Mouse (Mus musculus): ENCODE data around the gene Ssc5d.

Gene Ssc5d

DNA sequence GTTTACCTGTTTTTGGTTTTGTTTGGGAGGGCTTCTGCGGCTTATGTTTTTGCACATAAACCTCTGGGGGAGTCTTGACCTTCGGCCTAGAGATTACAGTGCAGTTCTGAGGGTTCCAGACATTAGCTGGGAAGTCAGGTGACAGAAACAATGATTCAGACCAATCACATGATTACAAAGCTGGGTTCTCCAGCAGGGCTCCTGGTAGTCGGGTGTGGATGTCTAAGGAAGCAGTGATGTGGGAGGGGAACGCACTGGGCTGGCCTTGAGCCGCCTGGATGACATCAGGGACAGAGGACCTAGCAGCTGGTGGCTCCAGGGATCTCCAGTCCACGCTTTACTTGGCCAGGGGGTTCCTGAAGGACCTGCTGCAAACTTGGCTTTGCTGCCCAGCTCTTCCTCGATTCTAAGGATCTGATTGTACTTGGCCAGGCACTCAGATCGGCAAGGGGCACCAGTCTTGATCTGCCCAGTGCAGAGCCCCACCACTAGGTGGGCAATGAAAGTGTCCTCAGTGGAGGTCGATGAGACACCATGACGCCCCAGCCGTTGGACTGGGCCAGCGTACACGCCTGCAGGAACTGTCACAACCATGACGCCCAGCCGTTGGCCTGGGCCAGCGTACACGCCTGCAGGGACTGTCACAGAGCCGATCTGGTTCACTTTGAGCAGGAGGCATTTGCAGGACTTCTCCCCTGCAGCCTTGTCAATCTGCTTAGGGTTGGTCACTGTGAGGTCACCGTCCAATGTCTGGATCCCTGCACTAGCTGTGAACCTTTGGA, 25.2 kb downstream of the Ssc5d start:
- DNase-seq = no peak

- no peak for DNase-seq
Observed at GRCm38 (mm10) chr7:4953815-4954445, 28.3 kb downstream of the Ssc5d start.

GRCm38 (mm10) chr7:4957361-4957760, 31.8 kb downstream of the Ssc5d start:
- no peak for DNase-seq

DNA sequence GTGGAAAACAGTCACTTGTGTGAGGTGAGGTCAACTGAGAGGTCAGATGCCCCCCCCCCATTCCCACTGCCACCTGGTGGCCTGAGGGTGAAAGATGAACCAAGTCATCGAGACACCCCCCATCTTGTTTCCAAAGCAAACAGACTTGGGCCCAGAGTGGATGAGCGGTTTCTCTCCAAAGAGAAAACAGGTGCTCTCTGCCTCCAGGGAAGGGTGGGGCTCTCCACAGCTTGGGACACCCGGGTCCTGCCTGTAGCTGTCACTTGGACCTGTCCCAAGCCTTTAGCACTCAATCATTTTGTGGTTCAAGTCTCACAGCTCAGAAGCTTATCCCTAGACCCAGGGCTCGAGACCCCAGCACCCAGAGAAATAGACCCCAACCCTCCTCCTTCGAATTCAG, 37.9 kb downstream of the Ssc5d start:
- no peak for DNase-seq

DNA sequence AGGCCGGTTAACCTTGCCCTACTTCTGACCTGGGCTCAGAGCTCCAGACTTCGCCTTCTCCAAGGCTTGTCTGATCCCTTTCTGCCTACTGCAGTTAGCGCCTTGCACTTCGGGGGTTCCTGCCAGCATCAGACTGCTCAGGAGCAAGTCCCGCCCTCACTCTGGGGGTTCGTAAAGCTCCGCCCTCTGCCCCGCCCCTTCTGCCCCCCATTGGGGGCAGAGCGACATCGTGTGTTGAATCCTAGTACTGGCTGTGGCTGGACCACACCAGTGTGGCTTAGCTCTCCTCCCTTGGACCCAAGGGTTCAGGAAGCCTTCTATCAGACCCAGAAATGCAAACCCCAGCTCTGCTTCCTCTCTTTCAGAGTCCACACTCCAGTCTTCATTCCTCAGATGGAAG, 38.7 kb downstream of the Ssc5d start, which contains the start of gene Sbk2:
Gene Sbk2, minus strand, starts transcription at position 135 of the 400 bp plus-strand sequence.
- peak; percentile 43 for DNase-seq

DNA sequence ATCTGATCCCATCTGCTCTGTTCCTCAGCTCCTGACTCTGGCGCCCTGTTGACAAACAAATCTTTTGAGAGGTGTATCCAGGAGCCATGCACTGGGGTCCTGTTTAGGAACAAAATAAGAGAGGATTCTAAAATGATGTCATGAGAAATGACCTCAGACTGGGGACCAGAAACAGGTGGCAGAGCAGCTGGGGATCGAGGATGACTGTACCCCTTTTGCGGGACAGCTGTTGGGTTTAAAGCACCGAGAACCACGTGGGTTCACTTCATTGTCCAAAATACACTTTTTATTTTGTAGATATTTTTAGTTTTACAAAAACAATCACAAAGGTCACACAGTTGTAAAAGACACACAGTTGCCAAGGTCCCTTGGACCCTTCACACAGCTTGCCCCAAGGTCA, 39.4 kb downstream of the Ssc5d start:
- DNase-seq = no peak

DNA sequence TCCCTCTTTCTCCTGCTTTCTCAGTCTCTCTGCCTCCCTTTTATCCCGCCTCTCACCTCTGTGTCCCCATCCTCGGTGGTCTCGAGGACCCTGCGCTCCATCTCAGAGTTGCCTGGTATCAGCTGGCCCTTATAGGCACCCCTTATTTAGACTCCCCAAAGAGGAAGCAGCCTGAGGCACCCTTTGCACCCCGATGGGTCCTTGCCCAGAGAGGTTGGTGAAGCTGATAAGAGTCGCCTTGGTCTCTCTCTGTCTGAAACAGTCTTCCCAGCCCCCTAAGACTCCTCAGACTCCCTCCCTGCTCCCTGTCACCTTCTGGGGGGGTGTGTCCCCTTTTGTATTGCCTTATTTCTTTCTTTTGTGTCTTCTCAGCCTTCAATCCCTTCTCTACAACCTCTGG, 45.5 kb downstream of the Ssc5d start, which contains the start of gene Sbk3:
Gene Sbk3, minus strand, starts transcription at position 101 of the 400 bp plus-strand sequence.
- no peak for DNase-seq

- no peak for DNase-seq
Observed at GRCm38 (mm10) chr7:4971710-4972109, 46.1 kb downstream of the Ssc5d start.

- DNase-seq = no peak
Observed at GRCm38 (mm10) chr7:4972321-4973047, 46.9 kb downstream of the Ssc5d start.

DNA sequence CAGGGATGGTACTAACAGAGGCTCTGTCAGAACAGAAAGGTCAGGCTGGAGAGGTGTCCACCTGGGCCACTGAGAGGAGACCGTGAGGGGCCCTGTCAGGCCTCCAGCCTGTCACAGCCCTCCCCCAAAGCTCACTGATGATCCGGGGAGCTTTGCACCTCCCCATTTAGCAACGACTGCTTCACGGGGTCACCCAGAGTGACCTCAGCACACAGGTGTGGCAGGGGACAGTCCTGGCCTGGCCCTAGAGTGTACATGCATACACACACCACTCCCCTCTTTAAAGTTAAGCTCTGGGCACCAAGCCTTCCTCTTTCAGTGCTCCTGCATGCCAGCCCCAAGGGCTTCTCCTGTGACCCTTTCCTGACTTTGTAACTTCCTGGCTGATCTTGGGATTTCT, 49.9 kb downstream of the Ssc5d start:
- DNase-seq = no peak

GRCm38 (mm10) chr7:4976832-4977231, 51.2 kb downstream of the Ssc5d start:
- no peak for DNase-seq

GRCm38 (mm10) chr7:4988250-4988649, 62.7 kb downstream of the Ssc5d start:
- DNase-seq = no peak

- DNase-seq = peak; percentile 37
Observed at GRCm38 (mm10) chr7:4993347-4993998, 67.9 kb downstream of the Ssc5d start.

DNA sequence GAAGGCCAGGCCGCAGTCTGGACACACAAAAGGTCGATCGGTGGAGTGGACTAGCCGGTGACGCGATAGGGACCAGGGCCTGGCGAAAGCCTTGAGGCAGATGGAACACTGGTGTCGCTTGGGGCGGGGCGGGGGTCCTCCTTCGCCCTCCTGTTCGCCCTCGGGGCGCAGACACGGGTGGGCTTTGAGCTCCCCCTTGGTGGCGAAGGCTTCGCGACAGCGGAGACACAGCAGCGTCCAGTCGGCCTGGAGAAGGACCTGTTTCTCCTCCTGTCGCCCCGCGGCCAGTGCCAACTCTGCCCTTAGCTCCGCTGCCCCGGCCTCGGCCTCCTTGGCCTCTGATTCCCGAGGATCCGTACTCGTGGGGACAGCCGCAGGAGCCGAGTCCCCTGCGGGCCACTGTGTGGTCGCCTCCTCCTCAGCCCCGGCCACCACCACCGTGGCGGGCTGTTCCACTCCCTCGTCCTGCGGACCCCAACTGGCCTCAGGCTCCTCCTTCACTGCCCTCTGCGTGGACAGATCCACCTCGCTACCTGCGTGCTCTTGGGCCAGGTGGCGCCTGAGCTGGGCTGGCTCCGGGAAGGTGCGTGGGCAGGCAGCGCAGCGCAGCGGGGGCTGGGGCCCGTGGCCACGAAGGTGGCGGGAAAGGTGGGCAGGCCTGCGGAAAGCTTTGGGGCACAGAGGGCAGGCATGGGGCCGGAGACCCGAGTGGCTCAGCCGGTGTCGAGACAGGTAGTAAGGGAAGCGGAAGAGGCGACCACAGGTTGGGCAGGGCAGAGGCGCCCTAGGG, 68.6 kb downstream of the Ssc5d start:
- peak; percentile 41 for DNase-seq
